Mouse (Mus musculus): Measurements from ENCODE around the gene Snx17. TPM values are rescaled to one million over a fixed set of nuclear protein-coding genes. Genes with fewer than 3 reads are reported as not detected.

Gene Snx17
- polyA plus RNA-seq, 1 experiment, result 56.9 TPM

GRCm38 (mm10) chr5:31168630-31169029, 24.4 kb upstream of the Snx17 start:
- Histone ChIP-seq H3K4me1 (ENCODE audit: control insufficient read depth, insufficient read depth, insufficient read length, low read length) (no peaks in the 10 kb centered on the region), H3K27me3 (ENCODE audit: control insufficient read depth, insufficient read depth, low read length) (no peaks in the 10 kb centered on the region), H3K36me3 (ENCODE audit: control insufficient read depth, insufficient read depth, low read length) (peaks cover 83% of the 10 kb centered on the region), H3K4me3 (ENCODE audit: low read depth, low read length) (no peak overlapping the region), H3K27ac (ENCODE audit: insufficient read depth, low read depth, low read length) (no peak overlapping the region)
- 88% methylated on average over 4 of the region's 4 CpGs for WGBS
- TF ChIP-seq POLR2A (IDR thresholded peaks at IDR 0.05; ENCODE audit: low read depth, low read length) (no peak), CTCF (IDR thresholded peaks at IDR 0.05; ENCODE audit: extremely low read depth, insufficient read length, insufficient replicate concordance, low read depth, low read length) (no peak)

- Histone ChIP-seq H3K27ac (ENCODE audit: insufficient read depth, low read depth, low read length) (peak overlapping the region; percentile 95), H3K36me3 (ENCODE audit: control insufficient read depth, insufficient read depth, low read length) (peaks cover 2% of the 10 kb centered on the region; the same call in 1 of the 2 replicates), H3K27me3 (ENCODE audit: control insufficient read depth, insufficient read depth, low read length) (no peaks in the 10 kb centered on the region), H3K4me3 (ENCODE audit: low read depth, low read length) (peak overlapping the region; percentile 87), H3K4me1 (ENCODE audit: control insufficient read depth, insufficient read depth, insufficient read length, low read length) (peaks cover 2% of the 10 kb centered on the region; the same call in 1 of the 2 replicates)
- TF ChIP-seq POLR2A (IDR thresholded peaks at IDR 0.05; ENCODE audit: low read depth, low read length) (no peak), CTCF (IDR thresholded peaks at IDR 0.05; ENCODE audit: extremely low read depth, insufficient read length, insufficient replicate concordance, low read depth, low read length) (0 out of 2 replicates have a peak, but pooled peaks have one; percentile 9)
- under 1% methylated on average over 25 of the region's 25 CpGs for WGBS
Observed at GRCm38 (mm10) chr5:31179301-31179765, 13.7 kb upstream of the Snx17 start.

- H3K27ac ChIP-seq (ENCODE audit: insufficient read depth, low read depth, low read length), result peak within 1 kb of the TSS; percentile 95
- no peaks in the 10 kb centered on the region for H3K27me3 ChIP-seq (ENCODE audit: control insufficient read depth, insufficient read depth, low read length)
- WGBS, result under 1% methylated on average over 59 of the region's 59 CpGs
- no peaks in the 10 kb centered on the region for H3K36me3 ChIP-seq (ENCODE audit: control insufficient read depth, insufficient read depth, low read length)
- 0 out of 2 replicates have a peak, but pooled peaks have one; percentile 7 for TF ChIP-seq CTCF (IDR thresholded peaks at IDR 0.05; ENCODE audit: extremely low read depth, insufficient read length, insufficient replicate concordance, low read depth, low read length)
- TF ChIP-seq POLR2A (IDR thresholded peaks at IDR 0.05; ENCODE audit: low read depth, low read length), result peak; percentile 80
- peak within 1 kb of the TSS; percentile 87 for H3K4me3 ChIP-seq (ENCODE audit: low read depth, low read length)
- H3K4me1 ChIP-seq (ENCODE audit: control insufficient read depth, insufficient read depth, insufficient read length, low read length), result peaks cover 2% of the 10 kb centered on the region; the same call in 1 of the 2 replicates
Observed at GRCm38 (mm10) chr5:31179766-31180630, 13.0 kb upstream of the Snx17 start, which contains the start of the genes Gm29609 and Gtf3c2. Gene Gm29609, minus strand, starts transcription at chr5:31179911. Gene Gtf3c2, minus strand, starts transcription at chr5:31180144.

- Histone ChIP-seq H3K4me1 (ENCODE audit: control insufficient read depth, insufficient read depth, insufficient read length, low read length) (peaks cover 2% of the 10 kb centered on the region; the same call in 1 of the 2 replicates), H3K4me3 (ENCODE audit: low read depth, low read length) (no peak overlapping the region), H3K27me3 (ENCODE audit: control insufficient read depth, insufficient read depth, low read length) (no peaks in the 10 kb centered on the region), H3K27ac (ENCODE audit: insufficient read depth, low read depth, low read length) (no peak overlapping the region), H3K36me3 (ENCODE audit: control insufficient read depth, insufficient read depth, low read length) (no peaks in the 10 kb centered on the region)
- no peak for TF ChIP-seq CTCF (IDR thresholded peaks at IDR 0.05; ENCODE audit: extremely low read depth, insufficient read length, insufficient replicate concordance, low read depth, low read length)
- TF ChIP-seq POLR2A (IDR thresholded peaks at IDR 0.05; ENCODE audit: low read depth, low read length), result no peak
- WGBS, result 92% methylated on average over 9 of the region's 9 CpGs
Observed at GRCm38 (mm10) chr5:31181183-31181770, 11.8 kb upstream of the Snx17 start.

- H3K36me3 ChIP-seq (ENCODE audit: control insufficient read depth, insufficient read depth, low read length), result peaks cover 17% of the 10 kb centered on the region
- no peaks in the 10 kb centered on the region for H3K27me3 ChIP-seq (ENCODE audit: control insufficient read depth, insufficient read depth, low read length)
- H3K4me3 ChIP-seq (ENCODE audit: low read depth, low read length), result no peak overlapping the region
- TF ChIP-seq CTCF (IDR thresholded peaks at IDR 0.05; ENCODE audit: extremely low read depth, insufficient read length, insufficient replicate concordance, low read depth, low read length), result no peak
- TF ChIP-seq POLR2A (IDR thresholded peaks at IDR 0.05; ENCODE audit: low read depth, low read length), result no peak
- no peak overlapping the region for H3K27ac ChIP-seq (ENCODE audit: insufficient read depth, low read depth, low read length)
- H3K4me1 ChIP-seq (ENCODE audit: control insufficient read depth, insufficient read depth, insufficient read length, low read length), result peaks cover 2% of the 10 kb centered on the region; the same call in 1 of the 2 replicates
- 58% methylated on average over 4 of the region's 4 CpGs for WGBS
Observed at GRCm38 (mm10) chr5:31183678-31184077, 9.3 kb upstream of the Snx17 start.

GRCm38 (mm10) chr5:31188223-31188840, 4.7 kb upstream of the Snx17 start:
- WGBS, result 74% methylated on average over 4 of the region's 4 CpGs

More at GRCm38 (mm10) chr5:31188223-31188840, 4.7 kb upstream of the Snx17 start:
- Histone ChIP-seq H3K27me3 (ENCODE audit: control insufficient read depth, insufficient read depth, low read length) (no peaks in the 10 kb centered on the region), H3K4me3 (ENCODE audit: low read depth, low read length) (no peak overlapping the region), H3K27ac (ENCODE audit: insufficient read depth, low read depth, low read length) (no peak overlapping the region), H3K36me3 (ENCODE audit: control insufficient read depth, insufficient read depth, low read length) (peaks cover 37% of the 10 kb centered on the region), H3K4me1 (ENCODE audit: control insufficient read depth, insufficient read depth, insufficient read length, low read length) (peaks cover 6% of the 10 kb centered on the region; the same call in 1 of the 2 replicates)
- TF ChIP-seq POLR2A (IDR thresholded peaks at IDR 0.05; ENCODE audit: low read depth, low read length) (no peak), CTCF (IDR thresholded peaks at IDR 0.05; ENCODE audit: extremely low read depth, insufficient read length, insufficient replicate concordance, low read depth, low read length) (no peak)
